ENCODE assay signal across 13 mouse cellular contexts in the genomic region with DNA sequence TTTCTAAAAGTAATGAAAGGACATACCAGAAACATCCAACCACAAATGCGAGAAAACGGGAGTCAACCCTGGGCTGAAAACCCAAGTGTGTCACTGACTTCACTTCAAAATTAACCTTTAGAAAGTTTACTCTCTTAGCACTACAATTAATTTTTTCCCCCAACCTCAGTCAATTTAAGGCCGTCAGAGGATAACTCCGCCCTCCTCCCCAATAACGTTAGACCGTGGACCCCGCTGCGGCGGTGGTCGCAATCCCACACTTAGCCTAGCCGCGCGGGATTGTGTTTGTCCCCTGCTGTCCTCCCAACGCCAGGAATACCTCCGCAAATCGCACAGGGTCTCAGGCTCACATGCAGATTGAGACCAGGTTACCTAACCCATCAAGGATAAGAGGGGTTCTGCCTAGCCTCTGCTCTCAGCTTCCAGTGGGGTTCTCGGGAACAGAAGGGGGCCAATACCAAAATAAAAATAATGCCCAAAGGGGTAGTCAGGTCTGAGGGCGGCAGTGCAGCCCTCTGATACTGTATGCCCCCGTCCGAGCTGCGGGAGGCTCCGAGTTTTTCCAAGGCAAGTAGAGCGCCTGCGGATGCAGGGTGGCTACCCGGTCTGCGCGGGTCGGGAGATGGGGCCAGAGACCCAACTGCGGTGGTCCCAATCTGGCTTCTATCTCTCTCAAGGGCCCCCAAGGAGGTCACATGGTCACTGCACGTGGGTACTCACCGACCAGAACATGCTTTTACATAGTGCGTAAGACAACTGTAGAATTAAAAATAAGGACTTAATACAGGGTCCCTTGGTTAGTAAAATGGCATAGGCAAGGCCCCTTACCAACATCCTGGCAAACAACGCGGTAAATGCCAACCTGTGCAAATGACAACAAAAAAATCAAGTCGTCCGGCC. TPM values are rescaled to one million over a fixed set of nuclear protein-coding genes. Genes with fewer than 3 reads are reported as not detected.
DNase-seq lines count a peak whose midpoint lies in the region; ATAC-seq lines count a peak whose summit lies in the region.
"Had no signal": no experiment of that assay in that cellular context is flagged by ENCODE, and none has a peak within 500 bp of the region (broad histone marks: within the 10 kb centered on the region; RNA-seq: fewer than 3 reads in every experiment).

No protein-coding gene starts in this region.

- ATAC-seq in forebrain, embryonic 12.5 days (ENCODE audit: low FRiP score): no peak
- no peak for ATAC-seq in forebrain, embryonic 16.5 days
- ATAC-seq in intestine, embryonic 15.5 days: no peak
- no peak for ATAC-seq in midbrain, embryonic 16.5 days
- ATAC-seq: activated CD4-positive, CD25-positive, alpha-beta regulatory T cell, adult 4 months had no signal

- peak overlapping the region; percentile 52 for H3K4me3 ChIP-seq in forebrain, embryonic 12.5 days (replicated peaks)
- H3K4me3 ChIP-seq in forebrain, embryonic 16.5 days (replicated peaks; ENCODE audit: low read length): no peak overlapping the region
- peak overlapping the region; percentile 64 for H3K4me3 ChIP-seq in intestine, embryonic 15.5 days (replicated peaks)
- H3K4me3 ChIP-seq in midbrain, embryonic 16.5 days (ENCODE audit: low read depth, low read length): peak overlapping the region; percentile 13; the same call in 1 of the 2 replicates

- peak overlapping the region; percentile 89 for H3K4me2 ChIP-seq in forebrain, embryonic 12.5 days
- H3K4me2 ChIP-seq in forebrain, embryonic 16.5 days (ENCODE audit: low read length): no peak overlapping the region
- H3K4me2 ChIP-seq in intestine, embryonic 15.5 days (replicated peaks): peak overlapping the region; percentile 93
- peak overlapping the region; percentile 26 for H3K4me2 ChIP-seq in midbrain, embryonic 16.5 days (ENCODE audit: low read length)

- no peaks in the 10 kb centered on the region for H3K9me3 ChIP-seq in forebrain, embryonic 12.5 days
- H3K9me3 ChIP-seq in forebrain, embryonic 16.5 days (ENCODE audit: control insufficient read depth, low read length): no peaks in the 10 kb centered on the region
- no peaks in the 10 kb centered on the region for H3K9me3 ChIP-seq in intestine, embryonic 15.5 days
- no peaks in the 10 kb centered on the region for H3K9me3 ChIP-seq in midbrain, embryonic 16.5 days (replicated peaks; ENCODE audit: control insufficient read depth, low read length, poor library complexity, severe bottlenecking)

- H3K4me1 ChIP-seq in forebrain, embryonic 12.5 days: peaks cover 42% of the 10 kb centered on the region
- peaks cover 28% of the 10 kb centered on the region for H3K4me1 ChIP-seq in forebrain, embryonic 16.5 days (replicated peaks; ENCODE audit: control insufficient read depth, insufficient read depth, low read length)
- H3K4me1 ChIP-seq in intestine, embryonic 15.5 days (replicated peaks): peaks cover 11% of the 10 kb centered on the region
- peaks cover 22% of the 10 kb centered on the region for H3K4me1 ChIP-seq in midbrain, embryonic 16.5 days (ENCODE audit: control insufficient read depth, insufficient read depth, low read length)

- peak overlapping the region; percentile 26; the same call in 1 of the 2 replicates for H3K9ac ChIP-seq in forebrain, embryonic 12.5 days
- no peak overlapping the region for H3K9ac ChIP-seq in forebrain, embryonic 16.5 days (replicated peaks; ENCODE audit: low read depth, low read length)
- H3K9ac ChIP-seq in intestine, embryonic 15.5 days: peak overlapping the region; percentile 80
- no peak overlapping the region for H3K9ac ChIP-seq in midbrain, embryonic 16.5 days (ENCODE audit: low read depth, low read length)

- DNase-seq in embryo, embryonic 10.5 days (ENCODE audit: low spot score): peak; percentile 66
- DNase-seq in urinary bladder, postnatal 25 days (ENCODE audit: low spot score): no peak
- no peak for DNase-seq in ovary, postnatal 36 days (ENCODE audit: low spot score)
- no peak for DNase-seq in spleen, postnatal 14 days (ENCODE audit: low spot score in 2 of 2)
- DNase-seq: cerebellum, adult 9-11 months; heart, postnatal 4 days had no signal

- WGBS in forebrain, embryonic 12.5 days: under 1% methylated on average over 36 of the region's 36 CpGs
- WGBS in forebrain, embryonic 16.5 days: 1% methylated on average over 36 of the region's 36 CpGs
- 4% methylated on average over 36 of the region's 36 CpGs for WGBS in intestine, embryonic 15.5 days
- 2% methylated on average over 36 of the region's 36 CpGs for WGBS in midbrain, embryonic 16.5 days

- H3K36me3 ChIP-seq in forebrain, embryonic 12.5 days (replicated peaks): no peaks in the 10 kb centered on the region
- no peaks in the 10 kb centered on the region for H3K36me3 ChIP-seq in forebrain, embryonic 16.5 days (ENCODE audit: control insufficient read depth, insufficient read depth)
- H3K36me3 ChIP-seq in intestine, embryonic 15.5 days: no peaks in the 10 kb centered on the region
- no peaks in the 10 kb centered on the region for H3K36me3 ChIP-seq in midbrain, embryonic 16.5 days (ENCODE audit: control insufficient read depth, insufficient read depth, low read length)

- peaks cover 82% of the 10 kb centered on the region for H3K27me3 ChIP-seq in forebrain, embryonic 12.5 days
- H3K27me3 ChIP-seq in forebrain, embryonic 16.5 days (replicated peaks; ENCODE audit: control insufficient read depth, insufficient read depth, low read length): peaks cover 79% of the 10 kb centered on the region
- peaks cover 39% of the 10 kb centered on the region for H3K27me3 ChIP-seq in intestine, embryonic 15.5 days (replicated peaks)
- H3K27me3 ChIP-seq in midbrain, embryonic 16.5 days (ENCODE audit: control insufficient read depth, insufficient read depth, low read depth, low read length): peaks cover 40% of the 10 kb centered on the region

- H3K27ac ChIP-seq in forebrain, embryonic 12.5 days: no peak overlapping the region
- H3K27ac ChIP-seq in forebrain, embryonic 16.5 days (ENCODE audit: low read length): no peak overlapping the region
- no peak overlapping the region for H3K27ac ChIP-seq in intestine, embryonic 15.5 days
- no peak overlapping the region for H3K27ac ChIP-seq in midbrain, embryonic 16.5 days (ENCODE audit: low read length)

RNA-seq across cellular contexts. Expression of gene Trim71, which starts 3.1 kb away (rescaled TPM):
- polyA plus RNA-seq in forebrain, embryonic 12.5 days (2016; fragmentation: Nextera tagmentation; extraction: Ambion mirVana): 0.36 and 0.52 TPM in 2 replicates
- polyA plus RNA-seq in forebrain, embryonic 16.5 days (2015; fragmentation: Nextera tagmentation; extraction: Ambion mirVana): 0.12 and 0.13 TPM in 2 replicates
- 4.1 TPM in 2 replicates for polyA plus RNA-seq in intestine, embryonic 15.5 days (2015; fragmentation: Nextera tagmentation; extraction: Ambion mirVana)
- 0.15 and 0.17 TPM in 2 replicates for polyA plus RNA-seq in midbrain, embryonic 16.5 days (2015; fragmentation: Nextera tagmentation; extraction: Ambion mirVana)
- polyA plus RNA-seq: small intestine, adult 2 months had no signal

RNA-seq across cellular contexts. Expression of gene C130032M10Rik, which starts 45.5 kb away (rescaled TPM):
- polyA plus RNA-seq in forebrain, embryonic 12.5 days (2016; fragmentation: Nextera tagmentation; extraction: Ambion mirVana): not detected in 2 replicates
- not detected in 2 replicates for polyA plus RNA-seq in forebrain, embryonic 16.5 days (2015; fragmentation: Nextera tagmentation; extraction: Ambion mirVana)
- 0.48 and 0.58 TPM in 2 replicates for polyA plus RNA-seq in intestine, embryonic 15.5 days (2015; fragmentation: Nextera tagmentation; extraction: Ambion mirVana)
- polyA plus RNA-seq in midbrain, embryonic 16.5 days (2015; fragmentation: Nextera tagmentation; extraction: Ambion mirVana): not detected in 2 replicates
- polyA plus RNA-seq: activated CD4-positive, CD25-positive, alpha-beta regulatory T cell, adult 4 months; C2C12; small intestine, adult 2 months had no signal

RNA-seq across cellular contexts. Expression of gene Ccr4, which starts 56.3 kb away (rescaled TPM):
- polyA plus RNA-seq in forebrain, embryonic 12.5 days (2016; fragmentation: Nextera tagmentation; extraction: Ambion mirVana): not detected in 2 replicates
- not detected in 2 replicates for polyA plus RNA-seq in forebrain, embryonic 16.5 days (2015; fragmentation: Nextera tagmentation; extraction: Ambion mirVana)
- polyA plus RNA-seq in intestine, embryonic 15.5 days (2015; fragmentation: Nextera tagmentation; extraction: Ambion mirVana): 0.56 and 0.63 TPM in 2 replicates
- polyA plus RNA-seq in midbrain, embryonic 16.5 days (2015; fragmentation: Nextera tagmentation; extraction: Ambion mirVana): not detected in 2 replicates
- polyA plus RNA-seq: C2C12 had no signal

Comparison
In these comparisons a context has a peak if more than half of its experiments do, and no peak if none do; other contexts are left out.
1. H3K9ac ChIP-seq: peak in forebrain, embryonic 12.5 days (single experiment) and intestine, embryonic 15.5 days (single experiment); none in forebrain, embryonic 16.5 days (single experiment) and midbrain, embryonic 16.5 days (single experiment).